Mouse (Mus musculus) kidney, postnatal 36 days (tissue): ENCODE measurements around the gene Dnah8.

ENCODE experiments used
- DNase-seq, 2 experiments: peaks; one replicate each; pipeline ENCODE4 v3.0.0; 2021 to 2022; ENCODE audit warnings: mixed read lengths in 2 of 2

The Dnah8 gene

GRCm38 (mm10) chr17:30882206-30882605 is 258.1 kb downstream of the Dnah8 start:
- no peak for DNase-seq

GRCm38 (mm10) chr17:30883534-30883933 is 259.4 kb downstream of the Dnah8 start:
- no peak for DNase-seq

- no peak for DNase-seq
Observed at GRCm38 (mm10) chr17:30892086-30892485, 267.9 kb downstream of the Dnah8 start.

GRCm38 (mm10) chr17:30892730-30893129 is 268.6 kb downstream of the Dnah8 start:
- DNase-seq = peak in 1 of 2 experiments; percentile 42

GRCm38 (mm10) chr17:30897075-30897474 is 272.9 kb downstream of the Dnah8 start:
- DNase-seq = no peak

GRCm38 (mm10) chr17:30901627-30902026 is 277.5 kb downstream of the Dnah8 start, which contains the start of gene Glp1r:
TSS of gene Glp1r (plus strand) at chr17:30901817.
- peak in 1 of 2 experiments; percentile 31 for DNase-seq

GRCm38 (mm10) chr17:30904096-30904495 is 279.9 kb downstream of the Dnah8 start:
- DNase-seq = peak; percentile 44 to 50

GRCm38 (mm10) chr17:30907577-30907976 is 283.4 kb downstream of the Dnah8 start:
- no peak for DNase-seq

- peak; percentile 9 to 30 for DNase-seq
Observed at GRCm38 (mm10) chr17:30910866-30911731, 286.9 kb downstream of the Dnah8 start.

- DNase-seq = no peak
Observed at GRCm38 (mm10) chr17:30911732-30912088, 287.6 kb downstream of the Dnah8 start.

GRCm38 (mm10) chr17:30912536-30912935 is 288.4 kb downstream of the Dnah8 start:
- no peak for DNase-seq

- DNase-seq = no peak
Observed at GRCm38 (mm10) chr17:30914264-30914663, 290.1 kb downstream of the Dnah8 start.

- DNase-seq = no peak
Observed at GRCm38 (mm10) chr17:30923566-30923965, 299.4 kb downstream of the Dnah8 start.
